Mouse (Mus musculus): ENCODE measurements around the gene 1700028K03Rik. TPM values are rescaled to one million over a fixed set of nuclear protein-coding genes. Genes with fewer than 3 reads are reported as not detected.
A peak's percentile ranks its signal among the peaks of the same experiment; 100 is the strongest.

The 1700028K03Rik gene
- polyA plus RNA-seq, 1 experiment, result 0.30 TPM

DNA sequence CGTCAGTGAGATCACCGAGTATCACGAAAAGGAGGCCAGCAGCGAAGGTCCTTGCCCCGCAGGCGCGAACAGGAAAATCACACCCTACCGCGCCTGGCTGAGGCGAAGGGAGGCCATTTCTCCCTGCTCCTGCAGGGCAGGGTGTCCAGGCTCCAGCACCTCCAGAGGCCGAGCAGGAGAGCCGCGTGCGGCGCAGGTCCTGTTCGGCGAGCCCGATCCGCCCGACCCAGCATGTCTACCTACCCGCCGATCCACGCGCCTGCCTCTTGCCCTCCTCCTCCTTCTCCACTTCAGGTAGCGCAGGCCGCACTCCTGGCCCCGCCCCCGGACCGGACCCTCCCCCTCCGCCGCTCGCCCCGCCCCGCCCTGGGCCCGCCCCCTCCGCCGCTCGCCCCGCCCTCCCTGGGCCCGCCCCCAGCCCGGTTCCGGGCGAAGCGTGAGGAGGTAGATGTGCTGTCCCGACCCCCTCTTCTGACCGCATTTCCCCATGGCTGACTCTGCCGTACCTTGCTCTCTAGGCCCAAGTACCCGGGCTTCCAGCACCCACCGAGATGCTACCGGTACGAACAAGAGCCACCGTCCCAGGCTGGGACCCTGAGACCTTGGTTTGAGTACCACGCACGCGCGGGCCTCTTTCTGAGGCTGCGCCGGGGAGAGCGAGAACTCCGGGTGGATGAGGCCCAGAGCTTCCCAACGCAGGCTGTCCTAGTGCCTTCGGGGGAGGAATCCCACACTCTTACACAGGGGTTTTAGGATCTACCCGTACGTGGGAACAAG is 63.0 kb downstream of the 1700028K03Rik start, which contains the start of the genes Rpap2 and Glmn:
Gene Rpap2 (plus strand): TSS at position 73 of the 777 bp plus-strand sequence.
Gene Glmn (minus strand): TSS at position 588 of the 777 bp plus-strand sequence.
- Histone ChIP-seq H3K27me3 (ENCODE audit: control insufficient read depth, insufficient read depth, low read length, poor library complexity, severe bottlenecking) (no peaks in the 10 kb centered on the region), H3K9ac (ENCODE audit: low read depth, poor library complexity, severe bottlenecking) (peak within 1 kb of the TSS; percentile 83), H3K4me3 (ENCODE audit: low read depth, low read length) (peak within 1 kb of the TSS; percentile 99), H3K9me3 (replicated peaks; ENCODE audit: control insufficient read depth, insufficient read depth, low read length, poor library complexity, severe bottlenecking) (no peaks in the 10 kb centered on the region), H3K36me3 (ENCODE audit: control insufficient read depth, insufficient read depth, low read length, poor library complexity, severe bottlenecking) (peaks cover 10% of the 10 kb centered on the region; the same call in 1 of the 2 replicates), H3K4me1 (ENCODE audit: control insufficient read depth, insufficient read depth, low read length) (peaks cover 2% of the 10 kb centered on the region), H3K27ac (ENCODE audit: insufficient read depth, low read length) (peak within 1 kb of the TSS; percentile 15; the same call in 1 of the 2 replicates)
- TF ChIP-seq EP300 (IDR thresholded peaks at IDR 0.05; ENCODE audit: insufficient read depth, low read depth, low read length) (no peak), CTCF (IDR thresholded peaks at IDR 0.05; ENCODE audit: low read depth, low read length) (no peak), POLR2A (IDR thresholded peaks at IDR 0.05; ENCODE audit: insufficient read depth, low read length) (peak; percentile 91)

DNA sequence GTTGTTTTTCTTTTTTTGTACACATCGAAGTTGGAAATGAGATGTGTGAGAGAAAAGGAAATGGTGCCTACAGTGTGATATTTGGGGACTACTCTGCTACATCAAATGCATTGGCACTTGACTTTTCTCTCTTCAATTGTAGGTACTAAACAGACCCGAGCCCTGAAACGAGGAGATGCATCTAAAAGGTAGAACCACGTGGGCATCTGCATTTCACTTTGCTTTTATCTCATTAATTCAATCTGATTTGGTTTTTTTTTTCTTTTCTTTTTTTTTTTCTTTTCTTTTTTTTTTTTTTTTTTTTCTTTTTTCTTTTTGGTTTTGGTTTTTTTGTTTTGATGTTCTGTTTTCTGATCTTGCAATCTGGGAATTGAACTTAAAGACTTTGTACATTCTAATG is 63.9 kb downstream of the 1700028K03Rik start:
- Histone ChIP-seq H3K27me3 (ENCODE audit: control insufficient read depth, insufficient read depth, low read length, poor library complexity, severe bottlenecking) (no peaks in the 10 kb centered on the region), H3K4me1 (ENCODE audit: control insufficient read depth, insufficient read depth, low read length) (peaks cover 2% of the 10 kb centered on the region), H3K27ac (ENCODE audit: insufficient read depth, low read length) (no peak overlapping the region), H3K36me3 (ENCODE audit: control insufficient read depth, insufficient read depth, low read length, poor library complexity, severe bottlenecking) (peaks cover 18% of the 10 kb centered on the region; the same call in 1 of the 2 replicates), H3K9me3 (replicated peaks; ENCODE audit: control insufficient read depth, insufficient read depth, low read length, poor library complexity, severe bottlenecking) (no peaks in the 10 kb centered on the region), H3K4me3 (ENCODE audit: low read depth, low read length) (no peak overlapping the region), H3K9ac (ENCODE audit: low read depth, poor library complexity, severe bottlenecking) (peak overlapping the region; percentile 83)
- TF ChIP-seq CTCF (IDR thresholded peaks at IDR 0.05; ENCODE audit: low read depth, low read length), result no peak
- TF ChIP-seq POLR2A (IDR thresholded peaks at IDR 0.05; ENCODE audit: insufficient read depth, low read length), result no peak
- no peak for TF ChIP-seq EP300 (IDR thresholded peaks at IDR 0.05; ENCODE audit: insufficient read depth, low read depth, low read length)

Other genes starting within 250 kb of the 1700028K03Rik start
- 6.6 and 8.8 TPM in 2 replicates for gene Tgfbr3, start 245.1 kb upstream of the 1700028K03Rik start, polyA plus RNA-seq (2011; ENCODE audit: insufficient read depth, insufficient read length, low read depth, missing spikeins)
- 0.82 and 1.2 TPM in 2 replicates for gene Brdt, start 203.6 kb upstream of the 1700028K03Rik start, polyA plus RNA-seq (2011; ENCODE audit: insufficient read depth, insufficient read length, low read depth, missing spikeins)
- gene Ephx4, start 132.0 kb upstream of the 1700028K03Rik start, polyA plus RNA-seq (2011; ENCODE audit: insufficient read depth, insufficient read length, low read depth, missing spikeins), result 1.7 and 2.2 TPM in 2 replicates
- not detected in 2 replicates for gene Lpcat2b, start 103.2 kb upstream of the 1700028K03Rik start, polyA plus RNA-seq (2011; ENCODE audit: insufficient read depth, insufficient read length, low read depth, missing spikeins)
- gene Btbd8, start 96.7 kb upstream of the 1700028K03Rik start, polyA plus RNA-seq (2011; ENCODE audit: insufficient read depth, insufficient read length, low read depth, missing spikeins), result 14.9 and 17.2 TPM in 2 replicates
- not detected in 2 replicates for gene Gm42669, start 27.1 kb upstream of the 1700028K03Rik start, polyA plus RNA-seq (2011; ENCODE audit: insufficient read depth, insufficient read length, low read depth, missing spikeins)
- gene Rpap2, start 62.7 kb downstream of the 1700028K03Rik start, polyA plus RNA-seq (2011; ENCODE audit: insufficient read depth, insufficient read length, low read depth, missing spikeins), result 42.9 and 47.0 TPM in 2 replicates
- 27.4 and 29.0 TPM in 2 replicates for gene Glmn, start 63.2 kb downstream of the 1700028K03Rik start, polyA plus RNA-seq (2011; ENCODE audit: insufficient read depth, insufficient read length, low read depth, missing spikeins)
- gene Gfi1, start 191.3 kb downstream of the 1700028K03Rik start, polyA plus RNA-seq (2011; ENCODE audit: insufficient read depth, insufficient read length, low read depth, missing spikeins), result not detected in 2 replicates